Mouse (Mus musculus): Measurements from ENCODE around the gene Gjb1. TPM values are rescaled to one million over a fixed set of nuclear protein-coding genes. Genes with fewer than 3 reads are reported as not detected.
A peak's percentile ranks its signal among the peaks of the same experiment; 100 is the strongest.

Gene Gjb1
- polyA plus RNA-seq, 1 experiment from 2014 or later = 0.47 TPM

- no peak overlapping the region for H3K4me3 ChIP-seq (replicated peaks)
- H3K4me1 ChIP-seq (replicated peaks) = no peaks in the 10 kb centered on the region
- WGBS = 66% methylated on average over 7 of the region's 7 CpGs
- H3K9ac ChIP-seq (replicated peaks) = no peak overlapping the region
- H3K27me3 ChIP-seq = no peaks in the 10 kb centered on the region
- no peaks in the 10 kb centered on the region for H3K9me3 ChIP-seq
- H3K27ac ChIP-seq = no peak overlapping the region
- H3K4me2 ChIP-seq (replicated peaks) = no peak overlapping the region
- no peak for ATAC-seq
- no peaks in the 10 kb centered on the region for H3K36me3 ChIP-seq
Measured at GRCm38 (mm10) chrX:101369001-101369400, 7.2 kb upstream of the Gjb1 start.

GRCm38 (mm10) chrX:101370573-101370972, 5.6 kb upstream of the Gjb1 start:
- Histone ChIP-seq H3K4me2 (replicated peaks) (no peak overlapping the region), H3K36me3 (no peaks in the 10 kb centered on the region), H3K4me3 (replicated peaks) (no peak overlapping the region), H3K9me3 (no peaks in the 10 kb centered on the region), H3K4me1 (replicated peaks) (no peaks in the 10 kb centered on the region), H3K9ac (replicated peaks) (no peak overlapping the region), H3K27me3 (peaks cover 4% of the 10 kb centered on the region; the same call in 1 of the 2 replicates), H3K27ac (no peak overlapping the region)
- no peak for ATAC-seq
- 71% methylated on average over 3 of the region's 3 CpGs for WGBS

- no peak overlapping the region for H3K9ac ChIP-seq (replicated peaks)
- H3K4me2 ChIP-seq (replicated peaks) = no peak overlapping the region
- WGBS = 59% methylated on average over 5 of the region's 5 CpGs
Measured at GRCm38 (mm10) chrX:101372946-101373345, 3.2 kb upstream of the Gjb1 start.

GRCm38 (mm10) chrX:101377076-101377475, 898 bp downstream of the Gjb1 start:
- no peak overlapping the region for H3K4me2 ChIP-seq (replicated peaks)
- 75% methylated on average over 4 of the region's 4 CpGs for WGBS
- no peak for ATAC-seq
- H3K4me1 ChIP-seq (replicated peaks) = no peaks in the 10 kb centered on the region
- H3K4me3 ChIP-seq (replicated peaks) = no peak overlapping the region
- no peaks in the 10 kb centered on the region for H3K9me3 ChIP-seq
- H3K27me3 ChIP-seq = peaks cover 20% of the 10 kb centered on the region; the same call in 1 of the 2 replicates
- no peak overlapping the region for H3K9ac ChIP-seq (replicated peaks)
- H3K36me3 ChIP-seq = no peaks in the 10 kb centered on the region
- no peak overlapping the region for H3K27ac ChIP-seq

More at GRCm38 (mm10) chrX:101372946-101373345, 3.2 kb upstream of the Gjb1 start:
- Histone ChIP-seq H3K36me3 (no peaks in the 10 kb centered on the region), H3K27ac (no peak overlapping the region), H3K9me3 (no peaks in the 10 kb centered on the region), H3K27me3 (peaks cover 11% of the 10 kb centered on the region; the same call in 1 of the 2 replicates), H3K4me3 (replicated peaks) (no peak overlapping the region), H3K4me1 (replicated peaks) (no peaks in the 10 kb centered on the region)
- no peak for ATAC-seq

DNA sequence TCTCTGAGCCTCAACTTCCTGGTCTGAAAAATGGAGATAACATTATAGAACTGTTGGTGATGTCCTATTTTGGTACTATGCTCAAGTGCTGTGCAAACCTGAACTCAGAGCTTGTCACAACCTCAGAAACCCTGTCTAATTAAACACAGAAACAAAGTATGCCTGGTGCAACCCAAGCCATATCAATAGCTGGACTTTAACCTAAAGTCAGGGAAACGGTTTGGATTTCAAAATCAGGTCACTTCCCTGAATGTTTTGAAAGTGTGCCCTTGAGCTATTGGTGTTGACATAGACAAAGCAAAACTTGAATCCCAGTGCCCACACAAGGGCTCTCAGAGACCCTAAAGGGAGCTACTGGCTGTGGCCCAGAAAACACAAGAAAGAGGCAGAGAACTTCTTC, 3.6 kb downstream of the Gjb1 start:
- no peak for ATAC-seq
- Histone ChIP-seq H3K9ac (replicated peaks) (no peak overlapping the region), H3K36me3 (no peaks in the 10 kb centered on the region), H3K9me3 (no peaks in the 10 kb centered on the region), H3K27me3 (peaks cover 45% of the 10 kb centered on the region), H3K27ac (no peak overlapping the region), H3K4me1 (replicated peaks) (peaks cover 9% of the 10 kb centered on the region; the same call in 1 of the 2 replicates), H3K4me3 (replicated peaks) (no peak overlapping the region), H3K4me2 (replicated peaks) (no peak overlapping the region)
- WGBS = 85% methylated on average over 1 of the region's 1 CpGs

- H3K36me3 ChIP-seq = no peaks in the 10 kb centered on the region
Measured at GRCm38 (mm10) chrX:101383455-101383854, 7.3 kb downstream of the Gjb1 start.

GRCm38 (mm10) chrX:101384439-101385137, 8.4 kb downstream of the Gjb1 start:
- H3K9me3 ChIP-seq = no peaks in the 10 kb centered on the region
- peak overlapping the region; percentile 37; the same call in 1 of the 2 replicates for H3K9ac ChIP-seq (replicated peaks)
- H3K27ac ChIP-seq = no peak overlapping the region
- peak overlapping the region; percentile 29 for H3K4me3 ChIP-seq (replicated peaks)
- H3K27me3 ChIP-seq = peaks cover 54% of the 10 kb centered on the region
- peaks cover 9% of the 10 kb centered on the region; the same call in 1 of the 2 replicates for H3K4me1 ChIP-seq (replicated peaks)
- peak overlapping the region; percentile 52 for H3K4me2 ChIP-seq (replicated peaks)
- 30% methylated on average over 32 of the region's 32 CpGs for WGBS
- no peaks in the 10 kb centered on the region for H3K36me3 ChIP-seq
- peak; percentile 69 for ATAC-seq

More at GRCm38 (mm10) chrX:101383455-101383854, 7.3 kb downstream of the Gjb1 start:
- Histone ChIP-seq H3K9me3 (no peaks in the 10 kb centered on the region), H3K4me3 (replicated peaks) (no peak overlapping the region), H3K4me1 (replicated peaks) (peaks cover 9% of the 10 kb centered on the region; the same call in 1 of the 2 replicates), H3K4me2 (replicated peaks) (no peak overlapping the region), H3K27me3 (peaks cover 58% of the 10 kb centered on the region), H3K27ac (no peak overlapping the region), H3K9ac (replicated peaks) (no peak overlapping the region)
- peak; percentile 9; the same call in 1 of the 2 replicates for ATAC-seq
- WGBS = 38% methylated on average over 18 of the region's 18 CpGs

DNA sequence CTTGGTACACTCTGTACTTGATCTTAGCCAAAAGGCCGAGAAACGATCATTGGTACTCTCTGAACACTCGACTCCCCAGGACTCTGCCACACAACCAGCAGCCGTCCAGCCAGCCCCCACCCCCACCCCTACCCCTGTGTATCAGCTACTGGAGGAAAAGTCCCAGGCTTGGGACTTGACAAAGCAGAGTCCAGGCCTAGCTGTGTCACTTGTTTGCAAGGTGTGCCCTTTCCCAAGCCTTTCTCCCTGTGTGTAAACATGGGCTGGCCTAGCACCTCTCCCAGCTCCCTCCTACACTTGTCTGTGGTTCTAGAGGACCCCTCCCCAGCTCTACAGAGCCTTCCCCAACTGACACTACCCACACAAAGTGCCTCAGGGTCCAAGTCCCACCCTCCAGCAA, 10.0 kb downstream of the Gjb1 start:
- H3K27me3 ChIP-seq = peaks cover 54% of the 10 kb centered on the region
- 0 out of 2 replicates have a peak, but pooled peaks have one; percentile 11 for ATAC-seq
- H3K4me3 ChIP-seq (replicated peaks) = no peak overlapping the region
- H3K4me2 ChIP-seq (replicated peaks) = no peak overlapping the region
- no peaks in the 10 kb centered on the region for H3K9me3 ChIP-seq
- H3K27ac ChIP-seq = no peak overlapping the region
- 43% methylated on average over 4 of the region's 4 CpGs for WGBS
- peaks cover 9% of the 10 kb centered on the region; the same call in 1 of the 2 replicates for H3K4me1 ChIP-seq (replicated peaks)
- H3K36me3 ChIP-seq = no peaks in the 10 kb centered on the region
- H3K9ac ChIP-seq (replicated peaks) = no peak overlapping the region

GRCm38 (mm10) chrX:101388866-101389537, 12.8 kb downstream of the Gjb1 start:
- Histone ChIP-seq H3K27ac (no peak overlapping the region), H3K9me3 (no peaks in the 10 kb centered on the region), H3K9ac (replicated peaks) (no peak overlapping the region), H3K4me3 (replicated peaks) (no peak overlapping the region), H3K4me1 (replicated peaks) (peaks cover 4% of the 10 kb centered on the region; the same call in 1 of the 2 replicates), H3K36me3 (no peaks in the 10 kb centered on the region), H3K4me2 (replicated peaks) (no peak overlapping the region), H3K27me3 (peaks cover 34% of the 10 kb centered on the region)
- ATAC-seq = no peak
- 59% methylated on average over 5 of the region's 5 CpGs for WGBS

GRCm38 (mm10) chrX:101394341-101394740, 18.2 kb downstream of the Gjb1 start:
- Histone ChIP-seq H3K9ac (replicated peaks) (no peak overlapping the region), H3K36me3 (no peaks in the 10 kb centered on the region), H3K27ac (no peak overlapping the region), H3K9me3 (no peaks in the 10 kb centered on the region), H3K27me3 (peaks cover 25% of the 10 kb centered on the region), H3K4me3 (replicated peaks) (no peak overlapping the region), H3K4me2 (replicated peaks) (no peak overlapping the region), H3K4me1 (replicated peaks) (no peaks in the 10 kb centered on the region)
- no peak for ATAC-seq
- 66% methylated on average over 2 of the region's 2 CpGs for WGBS

DNA sequence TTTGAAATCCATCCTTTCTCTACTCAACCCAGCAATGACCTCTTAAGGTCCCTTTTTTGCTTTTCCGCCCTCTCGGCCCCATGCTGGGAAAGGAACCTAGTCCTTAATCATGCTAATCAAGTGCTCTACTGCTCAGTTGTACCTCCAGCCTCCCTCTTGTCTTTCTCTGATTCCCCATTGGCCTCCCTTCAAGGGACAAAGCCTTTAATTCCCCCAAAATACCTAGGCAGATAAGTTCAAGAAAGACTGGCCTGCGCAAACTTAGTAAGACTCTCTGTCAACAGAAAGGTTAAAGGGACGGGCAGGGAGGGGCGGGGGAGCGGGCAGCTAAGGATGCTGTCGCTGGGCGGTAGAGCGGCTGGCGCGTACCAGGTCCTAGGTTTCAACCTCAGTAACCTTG, 20.3 kb downstream of the Gjb1 start:
- H3K27me3 ChIP-seq = peaks cover 25% of the 10 kb centered on the region
- H3K36me3 ChIP-seq = no peaks in the 10 kb centered on the region
- H3K9ac ChIP-seq (replicated peaks) = no peak overlapping the region
- WGBS = 30% methylated on average over 10 of the region's 11 CpGs
- no peak overlapping the region for H3K27ac ChIP-seq
- no peak overlapping the region for H3K4me3 ChIP-seq (replicated peaks)
- H3K9me3 ChIP-seq = no peaks in the 10 kb centered on the region
- 0 out of 2 replicates have a peak overlapping the region, but pooled peaks have one; percentile 3 for H3K4me2 ChIP-seq (replicated peaks)
- H3K4me1 ChIP-seq (replicated peaks) = no peaks in the 10 kb centered on the region
- ATAC-seq = no peak
